Comparison of ENCODE assay signal across 20 mouse cellular contexts in the genomic region with DNA sequence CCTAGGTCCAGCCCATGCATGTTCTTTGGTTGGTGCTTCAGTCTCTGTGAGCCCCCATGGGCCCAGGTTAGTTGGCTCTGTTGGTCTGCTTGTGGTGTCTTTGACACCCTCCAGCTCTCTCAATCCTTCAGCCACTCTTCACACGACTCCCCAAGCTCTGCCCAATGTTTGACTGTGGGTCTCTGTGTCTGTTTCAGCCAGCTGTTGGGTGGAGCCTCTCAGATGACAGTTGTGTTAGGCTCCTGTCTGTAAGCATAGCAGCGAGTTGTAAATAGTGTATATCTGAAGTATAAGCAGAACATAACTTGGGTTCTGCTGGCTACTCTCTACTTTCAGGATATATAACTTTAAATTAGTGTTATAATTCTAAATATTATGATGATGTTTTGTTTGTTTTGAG. TPM values are rescaled to one million over a fixed set of nuclear protein-coding genes. Genes with fewer than 3 reads are reported as not detected.
"Had no signal": no experiment of that assay in that cellular context is flagged by ENCODE, and none has a peak within 500 bp of the region (broad histone marks: within the 10 kb centered on the region; RNA-seq: fewer than 3 reads in every experiment).

No protein-coding gene starts in this region.

- H3K4me3 ChIP-seq: midbrain, embryonic 13.5 days; midbrain, embryonic 15.5 days; neural tube, embryonic 12.5 days; stomach, embryonic 15.5 days had no signal

- DNase-seq: lung, adult 18-20 months; lung, embryonic 14.5 days; lung, postnatal 10 days; lung, postnatal 4 days; right cerebral cortex, postnatal 14 days; thymus, adult 18-20 months; thymus, postnatal 14 days; thymus, postnatal 36 days had no signal

- ATAC-seq: midbrain, embryonic 13.5 days; midbrain, embryonic 15.5 days had no signal

- H3K9ac ChIP-seq: liver, embryonic 14.5 days; lung, embryonic 14.5 days; midbrain, embryonic 13.5 days; midbrain, embryonic 15.5 days; neural tube, embryonic 12.5 days; stomach, embryonic 15.5 days had no signal

- H3K9me3 ChIP-seq: midbrain, embryonic 13.5 days; midbrain, embryonic 15.5 days; neural tube, embryonic 12.5 days; stomach, embryonic 15.5 days had no signal

- H3K4me2 ChIP-seq: lung, embryonic 14.5 days; midbrain, embryonic 11.5 days; midbrain, embryonic 13.5 days; midbrain, embryonic 15.5 days; neural tube, embryonic 12.5 days; stomach, embryonic 15.5 days had no signal

- H3K4me1 ChIP-seq: midbrain, embryonic 13.5 days; midbrain, embryonic 15.5 days; neural tube, embryonic 12.5 days; stomach, embryonic 15.5 days had no signal

- H3K27ac ChIP-seq: liver, embryonic 14.5 days; midbrain, embryonic 13.5 days; midbrain, embryonic 15.5 days; neural tube, embryonic 12.5 days; stomach, embryonic 15.5 days had no signal

- H3K27me3 ChIP-seq: midbrain, embryonic 13.5 days; midbrain, embryonic 15.5 days; neural tube, embryonic 12.5 days; stomach, embryonic 15.5 days had no signal

RNA-seq across cellular contexts. Expression of a gene that starts 15.4 kb away (rescaled TPM):
- total RNA-seq: megakaryocyte, adult 5-6 weeks; midbrain, postnatal 0 days; monocyte, adult 5-6 weeks; neutrophil, adult 5-6 weeks had no signal
- polyA plus RNA-seq: lung, embryonic 14.5 days; midbrain, embryonic 11.5 days; midbrain, embryonic 13.5 days; midbrain, embryonic 15.5 days; midbrain, postnatal 0 days; neural tube, embryonic 14.5 days; thymus, postnatal 0 days had no signal

RNA-seq across cellular contexts. Expression of a gene that starts 35.0 kb away (rescaled TPM):
- total RNA-seq: megakaryocyte, adult 5-6 weeks; monocyte, adult 5-6 weeks; neutrophil, adult 5-6 weeks had no signal
